Mouse (Mus musculus) testis, adult 2 months (tissue): Measurements from ENCODE around the gene Sowaha.

Experiments
- CTCF ChIP-seq: fragments of 200-500 bp; IDR thresholded peaks from 2 replicates; pipeline ENCODE4 v1.5.1; 2012; ENCODE audit warnings: low read depth, mild to moderate bottlenecking, inconsistent platforms, low read length, moderate library complexity; ENCODE audit not compliant: control insufficient read depth, insufficient read depth, insufficient replicate concordance
- POLR2A ChIP-seq: fragments of 200-500 bp; IDR thresholded peaks from 2 replicates; pipeline ENCODE4 v1.6.1; 2012; ENCODE audit warnings: low read depth, mild to moderate bottlenecking, inconsistent platforms, low read length, moderate library complexity; ENCODE audit not compliant: control insufficient read depth

DNA sequence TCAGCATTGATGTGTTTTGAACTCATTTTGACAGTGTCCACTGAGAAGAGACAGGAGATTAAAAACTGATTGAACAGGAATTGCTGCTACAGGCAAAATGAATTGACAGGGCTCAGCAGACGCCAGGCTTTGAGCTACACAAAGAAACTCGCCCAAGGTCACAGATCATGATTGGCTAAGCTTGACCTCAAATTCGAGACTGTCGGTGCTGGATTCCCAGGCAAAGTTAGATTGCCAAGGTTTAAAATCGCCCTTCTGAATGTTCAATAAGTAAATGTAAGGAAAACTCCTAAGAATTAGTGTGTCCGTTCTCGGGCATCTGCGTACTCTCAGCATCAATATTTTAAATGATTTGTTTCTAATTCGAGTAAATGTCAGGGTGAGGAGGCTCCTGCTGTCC, 9.3 kb upstream of the Sowaha start:
- TF ChIP-seq POLR2A (no peak), CTCF (no peak)
